Mouse (Mus musculus): ENCODE data around the gene Khdc1b.

- TF ChIP-seq POLR2A (IDR thresholded peaks at IDR 0.05; ENCODE audit: insufficient read depth, low read depth, low read length) (no peak), CTCF (IDR thresholded peaks at IDR 0.05) (no peak)
These were observed 44.7 kb downstream of the Khdc1b start for GRCm38 (mm10) chr1:21428079-21428478.

Measured in heart, adult 2 months (tissue).